Mouse (Mus musculus) brain, embryonic 14.5 days (tissue): ENCODE measurements around the gene Mrtfb.

Experiments
- CTCF ChIP-seq: fragments of 200-500 bp; IDR thresholded peaks from 2 replicates; pipeline ENCODE4 v1.5.1; 2012; ENCODE audit warnings: inconsistent platforms, mild to moderate bottlenecking, moderate library complexity, borderline replicate concordance; ENCODE audit not compliant: insufficient read depth, insufficient read length; ENCODE audit errors: extremely low read depth
- POLR2A ChIP-seq: fragments of 200-500 bp; IDR thresholded peaks from 2 replicates; pipeline ENCODE4 v1.6.1; 2012; ENCODE audit warnings: mild to moderate bottlenecking, inconsistent platforms, borderline replicate concordance; ENCODE audit not compliant: poor library complexity, insufficient read depth, insufficient read length, severe bottlenecking; ENCODE audit errors: extremely low read depth

DNA sequence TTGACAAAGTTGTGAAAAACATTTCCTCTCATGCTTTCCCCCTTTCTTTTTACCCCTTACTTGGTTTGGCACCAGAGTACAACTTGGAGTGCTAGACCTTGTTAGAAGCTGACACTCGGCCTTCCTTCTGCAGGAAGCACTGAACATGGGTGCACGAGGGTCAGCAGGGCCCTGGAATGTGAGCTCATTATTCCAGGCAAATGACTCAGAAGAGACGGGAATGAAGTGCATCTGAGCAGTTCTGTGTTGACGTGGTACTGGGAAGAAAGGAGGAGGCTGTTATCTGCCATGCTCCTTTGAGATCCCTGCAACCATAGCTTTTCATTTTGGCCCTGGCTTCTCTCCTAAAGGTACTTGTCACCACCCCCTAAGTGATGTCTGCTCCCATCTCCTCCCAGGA lies 10.6 kb upstream of the Mrtfb start:
- TF ChIP-seq CTCF: no peak
- TF ChIP-seq POLR2A: no peak
